Mouse (Mus musculus): ENCODE results near the gene Col6a1. TPM values are rescaled to one million over a fixed set of nuclear protein-coding genes. Genes with fewer than 3 reads are reported as not detected.

The Col6a1 gene
- polyA plus RNA-seq, 1 experiment from 2014 or later: 12.9 TPM

DNA sequence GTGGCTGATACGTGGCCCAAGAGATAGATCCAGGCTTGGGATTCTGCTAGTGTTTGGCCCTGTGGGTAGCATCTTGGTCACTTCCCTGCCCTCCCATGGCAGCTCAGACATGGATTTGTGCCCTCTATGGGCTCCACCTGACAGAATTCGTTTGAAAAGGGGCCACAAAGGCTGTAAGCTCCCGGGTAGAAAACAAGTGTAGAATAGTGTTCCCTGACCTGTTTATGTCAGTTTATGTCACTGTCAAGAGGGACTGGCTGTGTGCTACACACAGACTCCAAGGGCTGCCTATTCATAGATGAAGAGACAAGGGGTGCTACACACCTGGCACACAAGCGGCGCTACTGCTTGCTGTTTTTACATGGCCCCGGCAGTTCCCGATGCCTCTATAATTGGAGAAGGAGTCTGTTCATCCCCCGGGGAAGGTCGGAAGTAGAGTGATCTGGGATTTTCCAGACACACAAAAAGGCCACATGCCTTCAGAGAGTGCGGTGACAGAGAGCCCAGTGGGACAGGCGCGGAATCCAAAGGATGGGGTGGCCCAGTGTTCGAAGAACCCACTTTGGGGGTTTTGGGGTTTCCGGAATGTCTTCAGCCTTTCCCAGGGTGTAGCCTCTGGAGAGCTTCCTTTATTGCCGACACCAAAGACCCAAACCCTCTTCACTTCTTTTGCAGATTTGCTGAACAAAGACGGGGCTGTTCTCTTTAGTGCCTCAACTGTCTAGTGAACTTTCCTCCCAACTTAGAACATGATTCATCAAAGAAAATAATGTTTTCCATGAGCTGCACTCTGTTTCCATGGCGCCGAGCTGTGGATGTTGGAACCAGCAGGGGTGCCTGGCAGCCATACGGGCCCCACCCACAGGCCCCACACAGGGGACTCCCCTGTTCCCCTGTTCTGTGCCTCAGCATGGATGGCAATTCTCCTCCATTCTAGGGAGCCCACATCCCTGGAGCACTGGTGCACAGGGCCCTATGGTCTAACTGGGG, 4.0 kb upstream of the Col6a1 start:
- Histone ChIP-seq H3K27ac (ENCODE audit: low read depth, low read length) (no peak overlapping the region), H3K9ac (ENCODE audit: low read length) (no peak overlapping the region), H3K4me1 (ENCODE audit: control insufficient read depth, insufficient read depth, low read length) (no peaks in the 10 kb centered on the region; the same call in 1 of the 2 replicates), H3K36me3 (ENCODE audit: control insufficient read depth, insufficient read depth, low read length) (no peaks in the 10 kb centered on the region), H3K27me3 (ENCODE audit: control insufficient read depth, insufficient read depth, low read length) (no peaks in the 10 kb centered on the region), H3K9me3 (ENCODE audit: control insufficient read depth, low read length) (no peaks in the 10 kb centered on the region), H3K4me3 (ENCODE audit: low read depth, low read length) (no peak overlapping the region), H3K4me2 (no peak overlapping the region)
- 85% methylated on average over 19 of the region's 19 CpGs for WGBS
- no peak for ATAC-seq (ENCODE audit: low FRiP score)
- DNase-seq (ENCODE audit: low spot score, missing footprints): no peak

DNA sequence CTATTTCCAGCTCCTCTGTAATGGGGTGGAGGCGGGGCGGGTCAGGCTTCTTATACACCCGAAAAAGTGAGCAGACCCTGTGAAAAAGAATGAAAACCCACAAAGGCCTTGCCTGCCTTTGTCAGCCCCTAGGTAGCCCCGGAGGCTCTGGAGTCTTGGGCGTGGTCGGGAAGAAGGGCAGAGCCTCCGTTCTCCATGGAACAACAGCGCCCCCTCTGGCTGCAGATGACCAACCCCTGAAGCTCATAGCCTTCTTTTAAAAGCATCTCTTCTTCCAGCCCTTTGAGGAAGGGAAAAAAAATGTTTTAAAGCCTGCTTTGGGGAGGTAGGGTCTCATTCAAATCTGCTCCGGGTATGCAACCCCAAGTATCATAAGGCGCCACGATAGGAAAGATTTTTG, 2.4 kb upstream of the Col6a1 start:
- 16% methylated on average over 11 of the region's 11 CpGs for WGBS
- Histone ChIP-seq H3K4me3 (ENCODE audit: low read depth, low read length) (no peak overlapping the region), H3K9me3 (ENCODE audit: control insufficient read depth, low read length) (no peaks in the 10 kb centered on the region), H3K4me2 (no peak overlapping the region), H3K9ac (ENCODE audit: low read length) (no peak overlapping the region), H3K36me3 (ENCODE audit: control insufficient read depth, insufficient read depth, low read length) (no peaks in the 10 kb centered on the region), H3K27ac (ENCODE audit: low read depth, low read length) (no peak overlapping the region), H3K27me3 (ENCODE audit: control insufficient read depth, insufficient read depth, low read length) (no peaks in the 10 kb centered on the region), H3K4me1 (ENCODE audit: control insufficient read depth, insufficient read depth, low read length) (no peaks in the 10 kb centered on the region; the same call in 1 of the 2 replicates)
- ATAC-seq (ENCODE audit: low FRiP score) (no peak), DNase-seq (ENCODE audit: low spot score, missing footprints) (peak; percentile 93)

DNA sequence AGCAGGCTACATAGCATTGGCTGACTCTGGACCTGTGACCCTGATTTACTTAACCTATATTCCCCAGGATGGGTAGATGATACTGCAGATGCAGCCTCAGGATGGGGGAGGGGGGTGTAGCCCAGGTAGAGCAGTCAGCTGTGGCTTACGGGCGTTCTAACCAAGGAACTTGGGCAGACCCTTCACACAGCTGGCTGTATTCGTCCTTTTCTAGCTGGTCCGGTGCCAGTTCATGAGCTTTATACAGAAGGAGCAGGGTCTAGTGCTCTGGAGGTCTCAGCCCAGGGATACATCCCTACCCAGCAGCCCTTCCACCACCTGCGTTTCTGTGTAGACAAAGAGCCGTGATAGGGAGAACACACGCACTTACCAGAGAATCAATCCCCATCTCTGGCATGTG, 1.3 kb upstream of the Col6a1 start:
- no peaks in the 10 kb centered on the region for H3K9me3 ChIP-seq (ENCODE audit: control insufficient read depth, low read length)
- H3K4me1 ChIP-seq (ENCODE audit: control insufficient read depth, insufficient read depth, low read length): no peaks in the 10 kb centered on the region; the same call in 1 of the 2 replicates
- H3K36me3 ChIP-seq (ENCODE audit: control insufficient read depth, insufficient read depth, low read length): no peaks in the 10 kb centered on the region
- H3K4me2 ChIP-seq: no peak overlapping the region
- no peak overlapping the region for H3K4me3 ChIP-seq (ENCODE audit: low read depth, low read length)
- H3K27me3 ChIP-seq (ENCODE audit: control insufficient read depth, insufficient read depth, low read length): no peaks in the 10 kb centered on the region
- H3K27ac ChIP-seq (ENCODE audit: low read depth, low read length): no peak overlapping the region
- ATAC-seq (ENCODE audit: low FRiP score) (no peak), DNase-seq (ENCODE audit: low spot score, missing footprints) (no peak)
- WGBS: 87% methylated on average over 7 of the region's 7 CpGs
- H3K9ac ChIP-seq (ENCODE audit: low read length): no peak overlapping the region

DNA sequence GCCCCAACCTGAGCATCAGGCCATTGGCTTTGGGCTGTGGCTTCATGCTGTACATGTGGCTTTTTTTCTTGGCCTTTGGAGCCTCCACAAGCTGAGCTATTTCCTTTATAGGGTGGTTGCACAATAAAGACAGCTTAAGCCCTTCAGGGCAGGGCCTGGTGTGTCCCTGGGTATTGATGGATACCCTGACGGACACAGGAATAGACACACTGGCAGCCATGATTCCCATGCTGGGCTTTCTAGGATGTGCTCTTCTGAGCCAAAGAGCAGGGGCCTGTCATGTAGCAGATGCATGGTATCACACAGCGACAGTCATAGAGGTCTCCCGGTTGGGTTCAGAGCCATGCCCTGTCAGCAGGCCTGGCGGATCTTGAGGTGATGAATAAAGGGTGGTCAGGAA, 898 bp upstream of the Col6a1 start:
- Histone ChIP-seq H3K4me2 (no peak overlapping the region), H3K36me3 (ENCODE audit: control insufficient read depth, insufficient read depth, low read length) (no peaks in the 10 kb centered on the region), H3K9me3 (ENCODE audit: control insufficient read depth, low read length) (no peaks in the 10 kb centered on the region)

DNA sequence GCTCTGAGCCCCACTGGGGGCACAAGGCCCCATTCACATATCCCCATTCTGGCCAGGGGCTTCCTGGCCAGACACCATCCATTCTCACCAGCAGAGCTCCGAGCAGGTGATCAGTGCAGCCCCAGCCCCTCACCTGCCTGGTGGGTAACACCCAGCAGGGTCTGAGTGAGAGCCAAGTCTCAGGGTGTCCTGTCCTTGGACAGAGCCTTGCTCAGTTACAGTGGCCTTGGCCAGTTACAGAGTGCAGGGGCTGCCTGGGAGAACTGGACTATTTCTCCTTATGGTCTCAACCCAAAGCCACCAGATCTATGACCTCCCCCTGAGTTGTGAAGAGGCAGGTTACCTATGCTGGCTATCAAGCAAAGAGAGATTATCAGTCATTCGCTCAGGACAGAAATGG, 871 bp downstream of the Col6a1 start:
- Histone ChIP-seq H3K27ac (ENCODE audit: low read depth, low read length) (no peak overlapping the region), H3K4me1 (ENCODE audit: control insufficient read depth, insufficient read depth, low read length) (no peaks in the 10 kb centered on the region), H3K4me2 (no peak overlapping the region), H3K4me3 (ENCODE audit: low read depth, low read length) (no peak overlapping the region), H3K36me3 (ENCODE audit: control insufficient read depth, insufficient read depth, low read length) (no peaks in the 10 kb centered on the region), H3K27me3 (ENCODE audit: control insufficient read depth, insufficient read depth, low read length) (no peaks in the 10 kb centered on the region), H3K9ac (ENCODE audit: low read length) (no peak overlapping the region), H3K9me3 (ENCODE audit: control insufficient read depth, low read length) (no peaks in the 10 kb centered on the region)
- DNase-seq (ENCODE audit: low spot score, missing footprints) (no peak), ATAC-seq (ENCODE audit: low FRiP score) (no peak)
- 81% methylated on average over 2 of the region's 2 CpGs for WGBS

More for the DNA sequence above, 898 bp upstream of the Col6a1 start:
- Histone ChIP-seq H3K4me1 (ENCODE audit: control insufficient read depth, insufficient read depth, low read length) (no peaks in the 10 kb centered on the region), H3K27me3 (ENCODE audit: control insufficient read depth, insufficient read depth, low read length) (no peaks in the 10 kb centered on the region), H3K4me3 (ENCODE audit: low read depth, low read length) (no peak overlapping the region), H3K27ac (ENCODE audit: low read depth, low read length) (no peak overlapping the region), H3K9ac (ENCODE audit: low read length) (no peak overlapping the region)
- 93% methylated on average over 4 of the region's 4 CpGs for WGBS
- ATAC-seq (ENCODE audit: low FRiP score) (no peak), DNase-seq (ENCODE audit: low spot score, missing footprints) (no peak)

DNA sequence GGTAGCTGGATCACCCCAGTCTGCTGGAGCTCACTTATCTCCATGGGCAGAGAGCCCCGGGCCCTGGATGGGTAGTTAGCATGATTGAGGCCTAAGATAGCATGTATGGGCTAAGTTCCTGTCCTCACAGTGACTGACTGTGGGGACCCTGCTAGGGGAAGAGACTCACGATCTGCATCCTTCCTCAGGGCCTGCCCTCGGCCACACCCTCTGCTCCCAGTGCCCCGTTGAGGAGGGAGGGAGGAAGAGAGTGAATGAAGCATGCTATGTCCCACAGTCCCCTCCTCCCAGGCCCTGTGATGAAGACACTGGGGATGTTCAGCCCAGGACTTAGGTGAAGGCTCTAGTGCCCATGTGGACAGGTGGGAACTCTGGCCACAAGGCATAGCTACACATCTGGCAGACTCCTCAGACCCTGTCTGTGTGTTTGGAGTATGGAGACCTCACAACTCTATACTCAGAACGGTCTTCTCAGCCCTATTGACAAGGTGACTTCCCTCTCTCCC, 1.7 kb downstream of the Col6a1 start:
- no peak overlapping the region for H3K4me3 ChIP-seq (ENCODE audit: low read depth, low read length)
- H3K4me2 ChIP-seq: no peak overlapping the region
- 59% methylated on average over 5 of the region's 5 CpGs for WGBS
- no peak overlapping the region for H3K9ac ChIP-seq (ENCODE audit: low read length)
- H3K36me3 ChIP-seq (ENCODE audit: control insufficient read depth, insufficient read depth, low read length): no peaks in the 10 kb centered on the region
- no peaks in the 10 kb centered on the region for H3K9me3 ChIP-seq (ENCODE audit: control insufficient read depth, low read length)
- no peaks in the 10 kb centered on the region for H3K27me3 ChIP-seq (ENCODE audit: control insufficient read depth, insufficient read depth, low read length)
- DNase-seq (ENCODE audit: low spot score, missing footprints) (no peak), ATAC-seq (ENCODE audit: low FRiP score) (no peak)
- H3K4me1 ChIP-seq (ENCODE audit: control insufficient read depth, insufficient read depth, low read length): no peaks in the 10 kb centered on the region
- H3K27ac ChIP-seq (ENCODE audit: low read depth, low read length): no peak overlapping the region

DNA sequence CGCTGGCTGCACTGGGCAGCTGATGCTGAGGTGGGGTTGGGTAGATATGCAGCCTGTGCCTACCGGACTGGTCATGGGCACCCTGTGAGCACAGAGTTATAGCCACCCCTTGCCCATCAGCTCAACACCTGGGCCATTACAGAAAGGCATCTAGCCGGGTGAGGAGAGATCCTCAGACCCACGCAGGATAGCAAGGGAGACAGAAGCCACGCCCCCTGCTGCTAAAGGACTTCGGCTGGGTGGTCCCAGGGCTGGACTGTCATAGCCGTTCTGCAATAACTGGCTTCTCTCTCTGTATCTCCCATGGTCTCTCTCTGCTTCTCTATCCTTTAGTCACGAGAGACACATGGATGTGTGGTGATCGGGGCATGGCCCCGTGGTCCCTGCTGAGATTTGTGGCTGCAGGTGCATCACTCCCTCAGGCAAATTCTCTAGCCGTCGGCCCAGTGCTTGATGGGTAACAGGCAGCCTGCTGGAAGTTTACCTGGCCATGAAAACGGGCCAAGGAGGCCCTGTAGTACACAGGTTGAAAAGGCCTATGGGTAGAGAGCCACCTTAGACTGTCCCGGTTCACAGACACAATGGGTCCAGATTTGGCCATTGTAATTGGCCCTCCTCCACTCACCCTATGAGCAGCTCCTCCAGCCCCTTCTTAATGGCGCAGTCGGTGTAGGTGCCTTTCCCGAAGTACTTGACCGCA, 3.1 kb downstream of the Col6a1 start:
- no peaks in the 10 kb centered on the region for H3K27me3 ChIP-seq (ENCODE audit: control insufficient read depth, insufficient read depth, low read length)
- no peak overlapping the region for H3K4me3 ChIP-seq (ENCODE audit: low read depth, low read length)
- WGBS: 89% methylated on average over 18 of the region's 18 CpGs
- DNase-seq (ENCODE audit: low spot score, missing footprints) (no peak), ATAC-seq (ENCODE audit: low FRiP score) (no peak)
- H3K9ac ChIP-seq (ENCODE audit: low read length): no peak overlapping the region
- no peak overlapping the region for H3K4me2 ChIP-seq
- H3K9me3 ChIP-seq (ENCODE audit: control insufficient read depth, low read length): no peaks in the 10 kb centered on the region
- H3K36me3 ChIP-seq (ENCODE audit: control insufficient read depth, insufficient read depth, low read length): no peaks in the 10 kb centered on the region
- H3K27ac ChIP-seq (ENCODE audit: low read depth, low read length): no peak overlapping the region
- no peaks in the 10 kb centered on the region for H3K4me1 ChIP-seq (ENCODE audit: control insufficient read depth, insufficient read depth, low read length)

DNA sequence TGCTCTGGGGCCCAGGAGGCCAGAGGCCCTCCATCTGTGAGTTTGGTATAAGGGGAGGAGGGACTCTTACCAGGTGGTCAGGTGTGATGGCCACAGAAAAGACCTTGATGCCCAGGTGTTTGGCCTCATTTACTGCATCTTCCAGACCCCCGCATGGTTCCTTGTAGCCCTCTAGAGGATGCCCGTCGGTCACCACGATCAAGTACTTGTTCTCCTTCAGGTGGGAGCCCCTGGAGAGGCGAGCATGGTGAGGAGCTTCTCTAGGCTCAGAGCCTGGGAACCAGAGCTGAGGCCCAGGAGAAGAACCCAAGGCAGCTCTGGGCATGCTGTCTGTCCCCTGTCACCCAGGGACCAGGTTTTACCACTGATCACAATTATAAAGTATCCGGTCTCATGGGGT, 4.2 kb downstream of the Col6a1 start:
- Histone ChIP-seq H3K9me3 (ENCODE audit: control insufficient read depth, low read length) (no peaks in the 10 kb centered on the region), H3K4me3 (ENCODE audit: low read depth, low read length) (no peak overlapping the region), H3K4me2 (no peak overlapping the region), H3K9ac (ENCODE audit: low read length) (no peak overlapping the region), H3K4me1 (ENCODE audit: control insufficient read depth, insufficient read depth, low read length) (no peaks in the 10 kb centered on the region), H3K27ac (ENCODE audit: low read depth, low read length) (no peak overlapping the region), H3K27me3 (ENCODE audit: control insufficient read depth, insufficient read depth, low read length) (no peaks in the 10 kb centered on the region), H3K36me3 (ENCODE audit: control insufficient read depth, insufficient read depth, low read length) (no peaks in the 10 kb centered on the region)
- DNase-seq (ENCODE audit: low spot score, missing footprints) (no peak), ATAC-seq (ENCODE audit: low FRiP score) (no peak)
- 90% methylated on average over 6 of the region's 6 CpGs for WGBS

DNA sequence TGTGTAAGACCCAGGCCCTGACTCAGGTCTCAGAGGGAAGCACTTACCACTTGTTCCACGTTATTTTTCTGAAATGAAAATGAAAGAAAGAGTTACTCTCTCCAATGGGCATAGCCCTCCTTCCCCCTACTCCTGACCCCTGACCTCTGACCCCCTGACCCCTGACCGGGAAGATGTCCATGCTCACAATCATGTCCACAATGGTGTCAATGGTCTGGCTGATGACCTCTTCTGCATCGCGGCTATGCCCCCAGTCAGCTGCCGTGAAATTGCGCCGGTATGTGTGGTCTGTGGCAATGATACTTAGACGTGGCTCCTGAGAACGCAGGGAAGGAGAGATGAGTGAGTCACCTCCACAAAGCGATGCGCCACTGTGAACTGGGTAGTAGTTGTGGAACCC, 4.8 kb downstream of the Col6a1 start:
- Histone ChIP-seq H3K9me3 (ENCODE audit: control insufficient read depth, low read length) (no peaks in the 10 kb centered on the region), H3K36me3 (ENCODE audit: control insufficient read depth, insufficient read depth, low read length) (no peaks in the 10 kb centered on the region), H3K9ac (ENCODE audit: low read length) (no peak overlapping the region), H3K4me1 (ENCODE audit: control insufficient read depth, insufficient read depth, low read length) (no peaks in the 10 kb centered on the region), H3K4me3 (ENCODE audit: low read depth, low read length) (no peak overlapping the region), H3K27ac (ENCODE audit: low read depth, low read length) (no peak overlapping the region), H3K4me2 (no peak overlapping the region), H3K27me3 (ENCODE audit: control insufficient read depth, insufficient read depth, low read length) (no peaks in the 10 kb centered on the region)
- no peak for DNase-seq (ENCODE audit: low spot score, missing footprints)
- no peak for ATAC-seq (ENCODE audit: low FRiP score)
- WGBS: 83% methylated on average over 11 of the region's 11 CpGs
